Mouse (Mus musculus) liver, postnatal 0 days (tissue): Measurements from ENCODE around the gene Zfp318.

ENCODE experiments used
- CTCF ChIP-seq: sonication (generic); IDR thresholded peaks from 2 replicates; pipeline ENCODE4 v1.5.1; 2016; ENCODE audit warnings: antibody characterized with exemption, low read depth
- EP300 ChIP-seq: IDR thresholded peaks from 2 replicates; pipeline ENCODE4 v1.6.1; 2016; ENCODE audit warnings: antibody characterized with exemption, low read depth, mild to moderate bottlenecking

DNA sequence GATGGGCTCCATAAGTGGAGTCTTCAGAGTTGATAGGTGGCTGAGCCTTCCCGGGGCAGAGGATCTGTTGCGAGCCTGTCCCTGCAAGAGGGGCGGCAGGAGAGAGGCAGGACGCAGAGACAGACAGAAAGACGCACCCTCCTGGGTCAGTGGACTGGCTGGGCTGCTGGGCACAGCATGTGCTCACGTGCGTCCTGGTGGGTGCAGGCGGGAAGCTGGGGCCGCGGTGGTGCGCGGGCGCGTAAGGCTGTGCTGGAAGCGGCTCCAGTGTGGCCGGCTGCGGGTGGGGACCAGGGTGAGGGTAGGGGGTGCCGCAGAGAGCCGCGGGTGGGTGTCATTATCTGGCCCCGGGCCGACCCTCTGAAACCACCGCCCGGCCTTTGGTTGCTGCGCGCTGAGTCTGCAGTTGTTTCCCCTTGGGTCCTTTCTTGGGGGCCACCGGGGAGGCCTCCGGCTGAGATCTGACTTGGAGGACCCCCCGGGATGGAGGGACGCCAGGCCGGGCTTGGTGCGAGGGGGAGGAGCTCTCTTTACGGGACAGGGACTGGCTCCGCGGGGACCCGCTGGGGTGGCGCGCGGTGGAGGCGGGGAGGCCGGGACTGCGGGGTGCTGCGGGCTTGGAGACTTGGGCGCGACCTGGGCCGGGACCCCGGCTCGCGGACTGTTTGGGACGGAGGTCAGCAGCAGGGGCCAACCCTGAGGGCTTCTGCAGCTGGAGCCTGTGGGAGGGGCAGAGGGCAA, 61.5 kb downstream of the Zfp318 start:
- TF ChIP-seq CTCF (no peak), EP300 (no peak)
